Mouse (Mus musculus) limb, embryonic 11.5 days (tissue): Measurements from ENCODE around the gene 1110004F10Rik. TPM values are rescaled to one million over a fixed set of nuclear protein-coding genes. Genes with fewer than 3 reads are reported as not detected.
"Not testable (repeated sequence)": the region's sequence is repeated elsewhere in the genome, so short reads cannot be mapped to it uniquely, and the experiment has no call there.

Experiments used
- ATAC-seq: fragments of 200-750 bp; cut with Nextera tagmentation; 2 replicates; pipeline ENCODE4 v1.8.0; 2017; ENCODE audit warnings: low read depth; ENCODE audit not compliant: insufficient number of reproducible peaks, low FRiP score, low TSS enrichment
- DNase-seq: peaks from one replicate; pipeline ENCODE4 v3.0.0-alpha.2; 2015; ENCODE audit warnings: low spot score
- H3K27ac ChIP-seq: fragments of 300-500 bp; sonication (generic); replicated peaks from 2 replicates; pipeline ENCODE4 v1.5.1; 2014; ENCODE audit warnings: low read depth, mild to moderate bottlenecking, low read length
- H3K27me3 ChIP-seq: fragments of 300-500 bp; sonication (generic); 2 replicates; pipeline ENCODE4 v1.6.1; 2014; ENCODE audit warnings: mild to moderate bottlenecking, low read length, mixed read lengths; ENCODE audit not compliant: control insufficient read depth, insufficient read depth
- H3K36me3 ChIP-seq: fragments of 300-500 bp; sonication (generic); 2 replicates; pipeline ENCODE4 v1.6.1; 2014; ENCODE audit warnings: mild to moderate bottlenecking, low read length, moderate library complexity, mixed read lengths; ENCODE audit not compliant: control insufficient read depth, insufficient read depth
- H3K4me1 ChIP-seq: fragments of 300-500 bp; sonication (generic); 2 replicates; pipeline ENCODE4 v1.6.1; 2014; ENCODE audit warnings: low read length, mixed read lengths; ENCODE audit not compliant: control insufficient read depth, insufficient read depth
- H3K4me2 ChIP-seq: fragments of 300-500 bp; sonication (generic); 2 replicates; pipeline ENCODE4 v1.6.1; 2014; ENCODE audit warnings: low read depth, mild to moderate bottlenecking, moderate library complexity; ENCODE audit not compliant: severe bottlenecking
- H3K4me3 ChIP-seq: fragments of 300-500 bp; sonication (generic); 2 replicates; pipeline ENCODE4 v1.5.1; 2014; ENCODE audit warnings: low read depth, low read length
- H3K9ac ChIP-seq: fragments of 300-500 bp; sonication (generic); 2 replicates; pipeline ENCODE4 v1.6.1; 2014; ENCODE audit warnings: mild to moderate bottlenecking, low read length
- H3K9me3 ChIP-seq: fragments of 300-500 bp; sonication (generic); 2 replicates; pipeline ENCODE4 v1.6.1; 2016; ENCODE audit warnings: low read length; ENCODE audit not compliant: control insufficient read depth
- WGBS: fragments of 180-500 bp; shearing (Covaris S2); extraction: QIAGEN DNeasy Blood & Tissue Kit; methylation state at CpG from one replicate; pipeline ENCODE4 v1.1.7; 2014; 5-methylcytosine and 5-hydroxymethylcytosine counted together
- polyA plus RNA-seq: library from polyadenylated mRNA; unstranded; fragments of >200 nt; fragmentation: Nextera tagmentation; extraction: Ambion mirVana; gene quantifications from 2 replicates; pipeline ENCODE4 v1.2.1, GENCODE M21; 2014

1110004F10Rik gene
- polyA plus RNA-seq, 1 experiment from 2014 or later: 382 TPM

DNA sequence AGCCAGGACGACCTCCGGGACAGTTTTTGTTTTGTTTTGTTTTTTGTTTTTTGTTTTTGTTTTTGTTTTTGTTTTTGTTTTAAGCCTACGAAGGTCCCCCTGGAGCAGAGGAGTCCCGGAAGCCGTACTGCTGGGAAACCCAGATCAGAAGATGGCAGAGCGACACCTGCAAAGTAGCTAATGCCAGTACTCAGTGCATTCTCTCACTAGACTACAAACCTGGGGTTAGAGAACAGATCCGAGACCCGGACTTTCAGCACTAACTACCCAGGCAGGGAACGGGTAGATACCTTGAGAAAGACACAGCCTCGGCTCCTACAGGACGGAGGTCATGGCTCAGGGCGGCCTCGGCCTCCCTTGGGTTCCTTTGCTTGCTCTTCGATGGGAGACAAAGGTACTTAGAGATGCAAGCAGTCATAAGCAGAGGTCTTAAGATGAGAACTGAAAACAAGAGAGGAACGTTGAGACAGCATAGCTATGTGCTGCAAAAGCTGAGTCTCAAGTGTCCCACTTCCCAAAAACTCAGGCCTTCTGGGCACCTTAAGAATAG lies 1.3 kb downstream of the 1110004F10Rik start:
- 19% methylated on average over 15 of the region's 15 CpGs for WGBS
- H3K36me3 ChIP-seq: no peaks in the 10 kb centered on the region
- H3K27ac ChIP-seq: no peak overlapping the region
- ATAC-seq (no peak), DNase-seq (no peak)
- H3K4me3 ChIP-seq: no peak overlapping the region
- no peak overlapping the region for H3K9ac ChIP-seq
- H3K27me3 ChIP-seq: peaks cover 25% of the 10 kb centered on the region
- H3K9me3 ChIP-seq: no peaks in the 10 kb centered on the region
- peaks cover 11% of the 10 kb centered on the region for H3K4me1 ChIP-seq
- peak overlapping the region; percentile 95 for H3K4me2 ChIP-seq

DNA sequence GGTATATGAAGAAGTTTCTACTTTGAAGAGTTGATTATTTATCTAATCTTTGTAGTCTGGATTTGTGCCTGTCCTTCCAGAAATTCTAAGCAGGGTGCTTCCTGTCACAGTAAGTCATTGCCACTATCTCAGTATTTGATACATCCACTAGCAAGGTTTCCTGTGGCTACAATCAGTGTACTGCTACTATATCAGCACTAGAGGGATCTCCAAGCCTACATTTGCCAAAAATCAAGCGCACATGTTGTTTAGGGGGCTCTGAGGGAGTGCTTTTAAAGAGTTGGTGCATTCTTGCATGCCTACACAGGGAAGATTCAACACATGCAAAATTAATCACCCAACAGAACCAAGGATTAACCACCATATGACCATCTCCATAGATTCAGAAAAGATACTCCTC lies 21.5 kb downstream of the 1110004F10Rik start:
- 69% methylated on average over 1 of the region's 1 CpGs for WGBS
- Histone ChIP-seq H3K4me2 (no peak overlapping the region), H3K4me1 (no peaks in the 10 kb centered on the region), H3K36me3 (no peaks in the 10 kb centered on the region), H3K27me3 (no peaks in the 10 kb centered on the region), H3K4me3 (no peak overlapping the region), H3K27ac (no peak overlapping the region), H3K9ac (no peak overlapping the region), H3K9me3 (no peaks in the 10 kb centered on the region)
- DNase-seq: no peak
- ATAC-seq: no peak

DNA sequence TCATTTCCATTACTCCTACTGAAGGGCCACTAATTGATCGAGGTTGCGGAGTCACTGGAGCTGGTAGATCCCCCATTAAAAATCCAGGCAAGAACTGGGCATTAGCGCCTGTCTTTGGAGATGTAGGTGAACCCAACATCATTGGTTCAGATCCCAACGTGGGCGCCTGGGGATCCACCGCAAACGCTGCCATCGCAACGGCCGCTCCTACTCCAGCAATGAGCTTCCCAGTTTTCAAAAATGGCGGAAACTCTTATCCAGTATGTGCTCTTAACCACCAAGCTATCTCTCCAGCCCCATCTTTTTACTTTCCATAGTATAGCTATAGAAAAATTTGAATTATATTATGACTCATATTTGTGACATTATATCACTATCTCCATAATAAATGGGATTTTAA lies 45.2 kb downstream of the 1110004F10Rik start, which contains the start of gene Gm4353:
Gm4353 (minus strand) TSS at position 270 of the 400 bp plus-strand sequence.
- H3K36me3 ChIP-seq, H3K4me3 ChIP-seq, H3K9me3 ChIP-seq, H3K27ac ChIP-seq, DNase-seq, H3K4me2 ChIP-seq, H3K4me1 ChIP-seq, H3K9ac ChIP-seq, H3K27me3 ChIP-seq, ATAC-seq: not testable (repeated sequence)
- 96% methylated on average over 11 of the region's 11 CpGs for WGBS

DNA sequence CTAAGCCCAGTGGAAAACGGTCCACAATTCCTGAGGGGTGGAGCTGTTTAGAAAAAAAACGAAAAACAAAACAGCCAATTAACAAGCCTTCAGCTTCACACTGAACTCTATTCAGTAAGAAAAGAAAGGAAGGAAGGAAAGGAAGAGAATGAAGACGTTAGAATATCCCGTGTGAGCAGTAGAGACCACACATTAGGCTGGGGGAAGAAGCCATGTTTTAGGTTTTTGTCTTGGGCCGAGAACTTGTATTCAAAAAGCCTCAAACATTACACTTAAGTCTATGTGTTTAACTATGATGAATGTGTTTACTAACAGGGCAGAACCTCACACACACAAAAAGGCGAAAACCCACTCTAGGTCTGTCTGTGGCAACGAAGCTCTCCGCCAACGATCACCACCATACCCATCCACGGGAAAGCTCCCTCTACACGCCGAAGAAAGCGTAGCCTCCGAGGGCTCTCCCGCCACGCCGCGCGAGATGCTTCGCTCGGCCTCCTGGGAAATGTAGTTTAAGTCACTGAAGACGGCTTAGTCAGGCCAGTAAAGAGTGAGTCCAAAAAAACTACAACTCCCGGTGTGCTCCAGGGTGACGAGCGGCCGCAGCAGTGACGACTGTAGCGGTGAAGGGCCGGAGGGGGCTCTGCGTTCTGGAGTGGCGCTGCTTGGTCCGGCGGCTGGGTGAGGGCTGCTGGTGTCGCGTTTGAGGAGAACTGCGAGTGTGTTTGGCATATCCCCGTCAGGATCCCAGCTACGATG lies 53.7 kb downstream of the 1110004F10Rik start:
- Histone ChIP-seq H3K4me3 (peak overlapping the region; percentile 74), H3K9ac (peak overlapping the region; percentile 86), H3K27me3 (no peaks in the 10 kb centered on the region), H3K9me3 (no peaks in the 10 kb centered on the region), H3K4me1 (peaks cover 5% of the 10 kb centered on the region; the same call in 1 of the 2 replicates), H3K36me3 (no peaks in the 10 kb centered on the region), H3K4me2 (peak overlapping the region; percentile 77; the same call in 1 of the 2 replicates), H3K27ac (peak overlapping the region; percentile 64)
- peak; percentile 99 for ATAC-seq
- WGBS: under 1% methylated on average over 38 of the region's 38 CpGs
- peak; percentile 97 for DNase-seq

- Histone ChIP-seq H3K36me3 (no peaks in the 10 kb centered on the region), H3K4me3 (peak overlapping the region; percentile 74)
- WGBS: under 1% methylated on average over 19 of the region's 19 CpGs
Measured at GRCm38 (mm10) chr7:116093466-116093850, 54.3 kb downstream of the 1110004F10Rik start.

GRCm38 (mm10) chr7:116099952-116100528 lies 60.8 kb downstream of the 1110004F10Rik start:
- Histone ChIP-seq H3K4me1 (no peaks in the 10 kb centered on the region), H3K4me2 (no peak overlapping the region), H3K9ac (no peak overlapping the region), H3K36me3 (peaks cover 8% of the 10 kb centered on the region; the same call in 1 of the 2 replicates), H3K4me3 (no peak overlapping the region), H3K9me3 (no peaks in the 10 kb centered on the region), H3K27me3 (no peaks in the 10 kb centered on the region), H3K27ac (no peak overlapping the region)
- ATAC-seq (no peak), DNase-seq (no peak)
- 90% methylated on average over 7 of the region's 7 CpGs for WGBS

More at GRCm38 (mm10) chr7:116093466-116093850, 54.3 kb downstream of the 1110004F10Rik start:
- H3K9ac ChIP-seq: peak overlapping the region; percentile 86
- peaks cover 5% of the 10 kb centered on the region; the same call in 1 of the 2 replicates for H3K4me1 ChIP-seq
- H3K9me3 ChIP-seq: no peaks in the 10 kb centered on the region
- peak overlapping the region; percentile 64 for H3K27ac ChIP-seq
- ATAC-seq (peak; percentile 84), DNase-seq (no peak)
- H3K4me2 ChIP-seq: peak overlapping the region; percentile 77
- H3K27me3 ChIP-seq: no peaks in the 10 kb centered on the region

GRCm38 (mm10) chr7:116103091-116103490 lies 63.9 kb downstream of the 1110004F10Rik start:
- H3K9ac ChIP-seq: no peak overlapping the region
- H3K9me3 ChIP-seq: no peaks in the 10 kb centered on the region
- H3K36me3 ChIP-seq: peaks cover 16% of the 10 kb centered on the region; the same call in 1 of the 2 replicates
- no peaks in the 10 kb centered on the region for H3K27me3 ChIP-seq
- no peak overlapping the region for H3K27ac ChIP-seq
- no peaks in the 10 kb centered on the region for H3K4me1 ChIP-seq
- H3K4me3 ChIP-seq: no peak overlapping the region
- DNase-seq: no peak
- no peak for ATAC-seq
- WGBS: 96% methylated on average over 9 of the region's 9 CpGs
- H3K4me2 ChIP-seq: no peak overlapping the region

GRCm38 (mm10) chr7:116110661-116111060 lies 71.5 kb downstream of the 1110004F10Rik start:
- Histone ChIP-seq H3K27me3 (no peaks in the 10 kb centered on the region), H3K4me3 (no peak overlapping the region), H3K9me3 (no peaks in the 10 kb centered on the region), H3K9ac (no peak overlapping the region), H3K27ac (no peak overlapping the region), H3K4me2 (no peak overlapping the region), H3K36me3 (0 out of 2 replicates have a peak, but pooled peaks cover 2% of the 10 kb centered on the region), H3K4me1 (no peaks in the 10 kb centered on the region)
- DNase-seq: peak; percentile 16
- no peak for ATAC-seq
- WGBS: 65% methylated on average over 3 of the region's 3 CpGs
